Mouse (Mus musculus): ENCODE data around the gene Apba3. TPM values are rescaled to one million over a fixed set of nuclear protein-coding genes. Genes with fewer than 3 reads are reported as not detected.

The Apba3 gene
- polyA plus RNA-seq, 1 experiment from 2014 or later, result 61.9 TPM

- Histone ChIP-seq H3K27ac (no peak overlapping the region), H3K4me3 (no peak overlapping the region), H3K9me3 (no peaks in the 10 kb centered on the region), H3K27me3 (peaks cover 54% of the 10 kb centered on the region), H3K4me2 (peak overlapping the region; percentile 70; the same call in 1 of the 2 replicates), H3K9ac (no peak overlapping the region), H3K4me1 (peaks cover 32% of the 10 kb centered on the region), H3K36me3 (no peaks in the 10 kb centered on the region)
- whole genome bisulfite sequencing, result 79% methylated on average over 6 of the region's 6 CpGs
- ATAC-seq (ENCODE audit: insufficient number of reproducible peaks, insufficient read depth, low FRiP score, low TSS enrichment, low read depth), result no peak
Measured at GRCm38 (mm10) chr10:81234206-81234605, 32.6 kb upstream of the Apba3 start.

- no peaks in the 10 kb centered on the region for H3K36me3 ChIP-seq
- peaks cover 53% of the 10 kb centered on the region for H3K27me3 ChIP-seq
- 84% methylated on average over 12 of the region's 12 CpGs for WGBS
- H3K4me2 ChIP-seq, result no peak overlapping the region
- no peak overlapping the region for H3K27ac ChIP-seq
- no peak for ATAC-seq (ENCODE audit: insufficient number of reproducible peaks, insufficient read depth, low FRiP score, low TSS enrichment, low read depth)
- no peak overlapping the region for H3K4me3 ChIP-seq
- peak overlapping the region; percentile 16; the same call in 1 of the 2 replicates for H3K9ac ChIP-seq
- peaks cover 29% of the 10 kb centered on the region for H3K4me1 ChIP-seq
- H3K9me3 ChIP-seq, result no peaks in the 10 kb centered on the region
Measured at GRCm38 (mm10) chr10:81236471-81237268, 30.1 kb upstream of the Apba3 start.

GRCm38 (mm10) chr10:81238618-81239017 is 28.1 kb upstream of the Apba3 start:
- no peak overlapping the region for H3K4me2 ChIP-seq
- 77% methylated on average over 2 of the region's 2 CpGs for WGBS
- H3K9ac ChIP-seq, result no peak overlapping the region
- no peak overlapping the region for H3K4me3 ChIP-seq
- H3K9me3 ChIP-seq, result no peaks in the 10 kb centered on the region
- ATAC-seq (ENCODE audit: insufficient number of reproducible peaks, insufficient read depth, low FRiP score, low TSS enrichment, low read depth), result no peak
- peaks cover 50% of the 10 kb centered on the region for H3K27me3 ChIP-seq
- H3K4me1 ChIP-seq, result peaks cover 23% of the 10 kb centered on the region
- H3K36me3 ChIP-seq, result 0 out of 2 replicates have a peak, but pooled peaks cover 3% of the 10 kb centered on the region
- no peak overlapping the region for H3K27ac ChIP-seq

- no peak overlapping the region for H3K4me2 ChIP-seq
- no peak overlapping the region for H3K4me3 ChIP-seq
- 25% methylated on average over 13 of the region's 13 CpGs for WGBS
- peaks cover 25% of the 10 kb centered on the region for H3K4me1 ChIP-seq
- no peak for ATAC-seq (ENCODE audit: insufficient number of reproducible peaks, insufficient read depth, low FRiP score, low TSS enrichment, low read depth)
- no peaks in the 10 kb centered on the region for H3K9me3 ChIP-seq
- peaks cover 61% of the 10 kb centered on the region for H3K27me3 ChIP-seq
- no peak overlapping the region for H3K9ac ChIP-seq
- H3K36me3 ChIP-seq, result 0 out of 2 replicates have a peak, but pooled peaks cover 3% of the 10 kb centered on the region
- no peak overlapping the region for H3K27ac ChIP-seq
Measured at GRCm38 (mm10) chr10:81240876-81241275, 25.9 kb upstream of the Apba3 start.

DNA sequence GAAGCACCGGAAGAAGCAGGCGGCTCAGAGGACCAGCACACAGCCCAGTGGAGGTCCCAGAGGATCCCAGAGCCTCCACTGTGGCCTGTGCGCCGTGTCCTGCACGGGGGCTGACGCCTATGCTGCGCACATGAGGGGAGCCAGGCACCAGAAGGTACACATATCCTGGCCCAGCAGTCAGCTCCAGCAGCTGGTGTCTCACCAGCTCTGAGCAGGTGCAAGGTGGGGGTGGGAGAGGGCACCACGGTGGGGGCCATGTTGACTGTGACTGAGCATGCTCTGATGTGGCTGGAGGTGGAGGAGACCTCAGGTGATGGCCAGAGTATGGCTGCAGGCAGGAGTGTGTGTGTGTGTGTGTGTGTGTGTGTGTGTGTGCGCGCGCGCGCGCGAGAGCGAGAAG is 24.7 kb upstream of the Apba3 start:
- WGBS, result 94% methylated on average over 16 of the region's 16 CpGs
- peaks cover 25% of the 10 kb centered on the region for H3K4me1 ChIP-seq
- H3K27ac ChIP-seq, result no peak overlapping the region
- no peak overlapping the region for H3K4me2 ChIP-seq
- H3K36me3 ChIP-seq, result 0 out of 2 replicates have a peak, but pooled peaks cover 3% of the 10 kb centered on the region
- H3K9me3 ChIP-seq, result no peaks in the 10 kb centered on the region
- H3K9ac ChIP-seq, result no peak overlapping the region
- peaks cover 61% of the 10 kb centered on the region for H3K27me3 ChIP-seq
- no peak for ATAC-seq (ENCODE audit: insufficient number of reproducible peaks, insufficient read depth, low FRiP score, low TSS enrichment, low read depth)
- H3K4me3 ChIP-seq, result no peak overlapping the region

DNA sequence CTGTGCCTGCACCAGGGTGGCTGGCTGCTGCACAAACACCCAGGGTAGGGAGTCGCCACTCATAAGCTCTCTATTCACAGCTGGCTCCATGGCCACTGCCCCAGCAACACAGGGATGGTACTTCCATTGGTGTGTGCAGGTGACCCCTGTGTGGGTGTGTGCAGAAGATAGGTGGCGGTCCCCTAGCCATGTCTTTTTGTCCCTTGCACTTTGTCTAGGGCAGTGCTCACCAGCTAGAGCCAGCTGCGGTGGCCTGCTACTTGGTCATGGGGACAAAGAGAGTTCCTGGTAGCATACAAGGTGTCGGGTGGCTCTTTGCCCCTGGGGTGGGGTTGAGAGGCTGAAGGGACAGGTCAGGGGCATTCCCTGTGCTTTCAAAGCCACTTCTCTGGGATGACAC is 22.6 kb upstream of the Apba3 start:
- Histone ChIP-seq H3K4me2 (no peak overlapping the region), H3K4me1 (peaks cover 15% of the 10 kb centered on the region), H3K9me3 (no peaks in the 10 kb centered on the region), H3K27ac (no peak overlapping the region), H3K27me3 (peaks cover 44% of the 10 kb centered on the region), H3K4me3 (no peak overlapping the region), H3K36me3 (peaks cover 6% of the 10 kb centered on the region; the same call in 1 of the 2 replicates), H3K9ac (no peak overlapping the region)
- WGBS, result 70% methylated on average over 4 of the region's 4 CpGs
- ATAC-seq (ENCODE audit: insufficient number of reproducible peaks, insufficient read depth, low FRiP score, low TSS enrichment, low read depth), result no peak

DNA sequence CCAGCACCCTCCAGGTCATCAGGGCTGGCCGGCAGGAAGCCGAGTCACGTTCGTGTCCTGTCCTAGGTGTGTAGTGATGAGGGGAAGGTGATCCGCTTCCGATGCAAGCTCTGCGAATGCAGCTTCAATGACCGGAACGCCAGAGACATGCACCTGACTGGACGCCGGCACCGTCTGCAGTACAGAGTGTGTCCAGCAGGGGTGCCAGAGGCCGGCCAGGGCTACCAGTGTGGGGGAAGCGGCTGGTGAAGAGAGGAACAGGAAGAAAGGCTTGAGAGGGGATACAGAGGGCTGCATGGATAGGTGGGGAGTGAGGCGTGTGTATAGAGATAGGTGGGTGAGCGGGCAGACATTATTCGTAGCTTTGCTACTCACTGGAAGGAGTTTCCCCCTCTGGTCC is 22.2 kb upstream of the Apba3 start:
- Histone ChIP-seq H3K27me3 (peaks cover 39% of the 10 kb centered on the region), H3K4me3 (no peak overlapping the region), H3K4me2 (no peak overlapping the region), H3K9ac (no peak overlapping the region), H3K9me3 (no peaks in the 10 kb centered on the region), H3K36me3 (peaks cover 6% of the 10 kb centered on the region; the same call in 1 of the 2 replicates), H3K27ac (no peak overlapping the region), H3K4me1 (peaks cover 11% of the 10 kb centered on the region)
- WGBS, result 10% methylated on average over 17 of the region's 17 CpGs
- no peak for ATAC-seq (ENCODE audit: insufficient number of reproducible peaks, insufficient read depth, low FRiP score, low TSS enrichment, low read depth)

DNA sequence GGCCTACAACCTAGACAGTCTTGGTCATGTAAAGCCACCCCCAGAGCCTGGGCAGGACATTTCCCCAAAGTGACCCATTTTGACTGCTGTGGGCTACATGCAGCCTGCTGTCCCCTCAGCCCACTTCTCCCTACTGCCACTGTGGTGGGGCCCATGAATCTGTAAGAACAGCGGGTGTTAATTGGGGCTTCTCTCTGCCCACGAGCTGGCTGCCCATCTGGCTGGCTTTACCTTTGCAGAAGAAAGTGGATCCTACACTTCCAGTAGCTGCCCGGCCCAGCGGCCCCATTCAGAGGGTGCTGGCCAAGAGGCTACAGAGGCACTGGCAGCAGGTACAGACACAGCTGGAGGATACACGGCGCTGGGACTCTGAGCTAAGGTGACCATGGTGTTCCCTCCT is 21.6 kb upstream of the Apba3 start:
- no peak overlapping the region for H3K9ac ChIP-seq
- H3K9me3 ChIP-seq, result no peaks in the 10 kb centered on the region
- H3K4me1 ChIP-seq, result peaks cover 5% of the 10 kb centered on the region; the same call in 1 of the 2 replicates
- H3K4me3 ChIP-seq, result no peak overlapping the region
- no peak for ATAC-seq (ENCODE audit: insufficient number of reproducible peaks, insufficient read depth, low FRiP score, low TSS enrichment, low read depth)
- no peak overlapping the region for H3K27ac ChIP-seq
- no peak overlapping the region for H3K4me2 ChIP-seq
- H3K27me3 ChIP-seq, result peaks cover 33% of the 10 kb centered on the region
- WGBS, result 84% methylated on average over 6 of the region's 6 CpGs
- peaks cover 6% of the 10 kb centered on the region; the same call in 1 of the 2 replicates for H3K36me3 ChIP-seq

DNA sequence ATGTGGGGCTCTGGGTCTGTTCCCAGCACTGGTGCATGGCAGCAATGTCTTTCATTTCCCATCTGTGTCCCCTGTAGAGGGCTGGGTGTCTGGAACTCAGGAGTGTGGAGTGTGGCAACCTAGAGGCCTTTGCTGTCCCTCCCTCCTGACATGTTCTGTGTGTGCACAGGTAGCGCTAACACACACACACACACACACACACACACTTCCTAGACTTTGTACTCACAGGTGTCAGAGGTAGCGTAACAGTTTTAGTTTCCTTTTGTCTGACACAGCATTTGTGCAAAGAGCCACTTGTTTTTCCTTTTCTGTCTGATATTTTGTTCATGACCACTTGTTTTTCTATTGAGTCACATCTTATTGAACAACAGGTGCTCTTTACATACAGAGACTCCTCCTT is 19.0 kb upstream of the Apba3 start:
- Histone ChIP-seq H3K4me2 (no peak overlapping the region), H3K4me3 (no peak overlapping the region), H3K27ac (no peak overlapping the region), H3K36me3 (peaks cover 3% of the 10 kb centered on the region; the same call in 1 of the 2 replicates), H3K27me3 (peaks cover 39% of the 10 kb centered on the region), H3K9ac (no peak overlapping the region), H3K9me3 (no peaks in the 10 kb centered on the region), H3K4me1 (peaks cover 10% of the 10 kb centered on the region)
- WGBS, result 95% methylated on average over 2 of the region's 2 CpGs
- no peak for ATAC-seq (ENCODE audit: insufficient number of reproducible peaks, insufficient read depth, low FRiP score, low TSS enrichment, low read depth)

- Histone ChIP-seq H3K4me2 (no peak overlapping the region), H3K4me1 (peaks cover 13% of the 10 kb centered on the region), H3K9me3 (no peaks in the 10 kb centered on the region), H3K36me3 (peaks cover 3% of the 10 kb centered on the region; the same call in 1 of the 2 replicates), H3K9ac (no peak overlapping the region), H3K4me3 (no peak overlapping the region), H3K27me3 (peaks cover 43% of the 10 kb centered on the region), H3K27ac (no peak overlapping the region)
- no peak for ATAC-seq (ENCODE audit: insufficient number of reproducible peaks, insufficient read depth, low FRiP score, low TSS enrichment, low read depth)
- WGBS, result 84% methylated on average over 8 of the region's 8 CpGs
Measured at GRCm38 (mm10) chr10:81249442-81249841, 17.3 kb upstream of the Apba3 start.

DNA sequence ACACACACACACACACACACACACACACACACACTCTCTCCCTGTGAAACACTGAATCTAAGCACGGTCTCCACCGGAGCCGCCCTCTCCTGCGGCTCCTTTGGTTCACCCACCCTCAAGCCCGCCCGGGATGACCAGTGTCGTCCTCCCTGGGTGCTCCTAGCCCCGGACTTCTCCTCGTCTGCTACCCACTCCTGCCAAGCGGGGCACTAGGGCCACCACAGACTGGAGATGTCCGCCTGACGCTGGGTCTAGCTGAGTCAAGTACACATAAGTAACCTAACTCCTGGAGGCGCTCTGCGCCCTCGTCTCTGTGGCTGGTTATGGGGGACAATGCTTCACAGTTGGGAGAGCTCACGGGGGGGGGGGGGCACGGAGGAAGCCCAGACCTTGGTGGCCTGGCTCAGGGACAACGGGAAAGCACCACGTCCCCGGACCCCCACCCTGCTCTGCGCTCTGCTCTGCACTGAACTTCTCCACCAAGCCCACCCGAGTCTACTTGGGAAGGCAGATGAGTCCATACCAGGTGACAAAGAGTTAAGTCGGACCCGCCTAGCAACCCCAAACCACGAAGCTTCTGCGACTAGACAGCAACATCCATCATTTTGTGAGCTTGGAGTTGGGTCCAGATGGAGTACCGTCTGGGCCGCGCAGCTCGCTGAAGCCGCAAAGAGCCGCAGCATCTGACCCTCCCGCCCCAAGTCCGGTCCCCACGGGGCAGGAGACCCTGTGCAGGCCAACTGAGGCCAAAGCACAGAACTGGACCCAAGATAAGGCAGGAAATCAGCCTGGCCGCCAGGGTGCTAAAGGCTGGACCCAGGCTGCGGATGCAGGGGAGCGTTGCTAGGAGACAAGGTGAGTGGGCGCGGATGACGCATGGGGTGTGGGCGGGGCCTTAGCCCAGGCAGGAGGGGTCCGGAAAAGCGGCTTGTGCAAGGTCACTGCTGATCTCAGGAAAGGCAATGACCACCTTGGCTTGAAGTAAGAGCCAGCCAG is 14.0 kb upstream of the Apba3 start, which contains the start of gene Matk:
Matk (plus strand) TSS at position 512 of the 996 bp plus-strand sequence.
- 10% methylated on average over 44 of the region's 44 CpGs for WGBS

More for the DNA sequence above, 14.0 kb upstream of the Apba3 start, which contains the start of gene Matk:
- H3K4me2 ChIP-seq, result peak within 1 kb of the TSS; percentile 52
- H3K27me3 ChIP-seq, result peaks cover 70% of the 10 kb centered on the region
- peak within 1 kb of the TSS; percentile 40; the same call in 1 of the 2 replicates for H3K9ac ChIP-seq
- H3K9me3 ChIP-seq, result no peaks in the 10 kb centered on the region
- H3K36me3 ChIP-seq, result peaks cover 3% of the 10 kb centered on the region; the same call in 1 of the 2 replicates
- peak within 1 kb of the TSS; percentile 31 for H3K4me3 ChIP-seq
- H3K27ac ChIP-seq, result no peak within 1 kb of the TSS
- ATAC-seq (ENCODE audit: insufficient number of reproducible peaks, insufficient read depth, low FRiP score, low TSS enrichment, low read depth), result no peak
- H3K4me1 ChIP-seq, result peaks cover 17% of the 10 kb centered on the region

Measured in embryonic facial prominence, embryonic 13.5 days (tissue).